Mouse (Mus musculus) adrenal gland (tissue): ENCODE results near the gene Olfr1393.

ENCODE experiments used
- intact Hi-C: fragments of 180-260 bp; cut with DNase I; formaldehyde crosslinking; loops from one replicate; pipeline ENCODE4 v1.15.1; 2025

The Olfr1393 gene

GRCm38 (mm10) chr11:49250422-49251379 lies 27.4 kb upstream of the Olfr1393 start:
- intact Hi-C loops: loop anchor here (5.0 to 10.0 kb wide), 3 partner anchors 53 to 456 kb away; partner anchors contain the start of gene Irgm1

GRCm38 (mm10) chr11:49251380-49251761 lies 26.7 kb upstream of the Olfr1393 start:
- intact Hi-C loops: loop anchor here (5.0 to 10.0 kb wide), 3 partner anchors 54 to 457 kb away; partner anchors contain the start of gene Irgm1

GRCm38 (mm10) chr11:49252048-49252447 lies 26.1 kb upstream of the Olfr1393 start:
- intact Hi-C loops: loop anchor here (5.0 to 10.0 kb wide), 3 partner anchors 55 to 457 kb away; partner anchors contain the start of gene Irgm1

- intact Hi-C loops: loop anchor here (5.0 to 10.0 kb wide), 3 partner anchors 56 to 458 kb away; partner anchors contain the start of gene Irgm1
These were observed 25.1 kb upstream of the Olfr1393 start for GRCm38 (mm10) chr11:49253035-49253434.

GRCm38 (mm10) chr11:49259296-49259695 lies 18.8 kb upstream of the Olfr1393 start:
- intact Hi-C loops: loop anchor here (10.0 kb wide), 2 partner anchors 384 to 464 kb away; partner anchors contain the start of gene Irgm1

GRCm38 (mm10) chr11:49259829-49260228 lies 18.3 kb upstream of the Olfr1393 start:
- intact Hi-C loops: loop anchor here (10.0 kb wide), 2 partner anchors 385 to 465 kb away; partner anchors contain the start of gene Irgm1

GRCm38 (mm10) chr11:49260598-49261312 lies 17.3 kb upstream of the Olfr1393 start:
- intact Hi-C loops: no loop called here

GRCm38 (mm10) chr11:49261313-49261855 lies 16.7 kb upstream of the Olfr1393 start:
- intact Hi-C loops: no loop called here

GRCm38 (mm10) chr11:49262286-49262685 lies 15.8 kb upstream of the Olfr1393 start:
- intact Hi-C loops: no loop called here

GRCm38 (mm10) chr11:49263149-49263548 lies 15.0 kb upstream of the Olfr1393 start:
- intact Hi-C loops: no loop called here

- intact Hi-C loops: no loop called here
These were observed 14.0 kb upstream of the Olfr1393 start for GRCm38 (mm10) chr11:49264081-49264480.

GRCm38 (mm10) chr11:49264622-49265021 lies 13.5 kb upstream of the Olfr1393 start:
- intact Hi-C loops: no loop called here

- intact Hi-C loops: no loop called here
These were observed 13.0 kb upstream of the Olfr1393 start for GRCm38 (mm10) chr11:49265101-49265500.

- intact Hi-C loops: no loop called here
These were observed 11.4 kb upstream of the Olfr1393 start for GRCm38 (mm10) chr11:49266671-49267070.

- intact Hi-C loops: no loop called here
These were observed 10.8 kb upstream of the Olfr1393 start for GRCm38 (mm10) chr11:49267316-49267715.

GRCm38 (mm10) chr11:49267970-49268579 lies 10.0 kb upstream of the Olfr1393 start:
- intact Hi-C loops: no loop called here

- intact Hi-C loops: loop anchor here (5.0 to 10.0 kb wide), 2 partner anchors 145 to 162 kb away; no protein-coding TSS in a partner anchor
These were observed 8.3 kb upstream of the Olfr1393 start for GRCm38 (mm10) chr11:49269761-49270160.

- intact Hi-C loops: loop anchor here (5.0 to 10.0 kb wide), 2 partner anchors 144 to 163 kb away; no protein-coding TSS in a partner anchor
These were observed 7.7 kb upstream of the Olfr1393 start for GRCm38 (mm10) chr11:49270368-49270767.

GRCm38 (mm10) chr11:49271334-49271733 lies 6.8 kb upstream of the Olfr1393 start:
- intact Hi-C loops: loop anchor here (1.0 to 10.0 kb wide), 3 partner anchors 81 to 164 kb away; no protein-coding TSS in a partner anchor

GRCm38 (mm10) chr11:49273834-49274519 lies 4.1 kb upstream of the Olfr1393 start:
- intact Hi-C loops: loop anchor here (5.0 to 10.0 kb wide), 2 partner anchors 141 to 167 kb away; no protein-coding TSS in a partner anchor
